Mouse (Mus musculus) small intestine, adult 2 months (tissue): ENCODE measurements at regions not wholly inside any gene's neighbourhood (a gene's known extent, or its start where the extent isn't known, plus 50 kb on each side); places are given as distances from the start of the nearest gene placed in this dataset.
"Not testable (repeated sequence)": the region's sequence is repeated elsewhere in the genome, so short reads cannot be mapped to it uniquely, and the experiment has no call there.

Experiments
- CTCF ChIP-seq: fragments of 200-500 bp; IDR thresholded peaks from 2 replicates; pipeline ENCODE4 v1.5.1; 2012; ENCODE audit warnings: low read depth, mild to moderate bottlenecking, control low read depth, inconsistent platforms, low read length, moderate library complexity, mixed read lengths; ENCODE audit not compliant: insufficient replicate concordance, insufficient read length; ENCODE audit errors: extremely low read depth
- POLR2A ChIP-seq: fragments of 200-500 bp; IDR thresholded peaks from 2 replicates; pipeline ENCODE4 v1.6.1; 2012; ENCODE audit warnings: low read depth, mild to moderate bottlenecking, control low read depth, inconsistent platforms, low read length, moderate library complexity

DNA sequence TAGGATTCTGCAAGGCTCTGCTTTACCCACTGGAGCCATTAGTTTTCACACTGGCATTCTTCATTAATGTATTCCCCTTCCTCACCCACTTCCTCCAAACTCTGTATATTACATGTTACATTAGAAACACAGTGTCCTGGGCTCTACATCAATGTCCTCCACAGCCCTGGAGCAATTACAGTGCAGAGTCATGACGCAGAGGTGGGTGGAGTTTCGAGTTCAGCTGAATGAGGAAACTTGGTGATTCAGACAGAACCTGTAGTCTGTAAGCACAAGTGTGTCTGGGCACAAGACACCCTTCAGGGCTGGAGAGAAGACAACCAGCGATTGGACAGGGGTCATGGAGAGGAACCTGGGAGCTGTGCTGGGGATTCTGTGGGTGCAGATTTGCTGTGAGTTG is 404.1 kb upstream of the Olfr1507 start:
- TF ChIP-seq POLR2A, CTCF: not testable (repeated sequence)
